Mouse (Mus musculus) heart, adult 2 months (tissue): ENCODE results near the gene Tspan10. TPM values are rescaled to one million over a fixed set of nuclear protein-coding genes. Genes with fewer than 3 reads are reported as not detected.

Source experiments
- DNase-seq, 2 experiments: peaks; one replicate each; pipeline ENCODE4 v3.0.0; 2021
- H3K27ac ChIP-seq: fragments of 200-600 bp; 2 replicates; pipeline ENCODE4 v1.8.1; 2022
- H3K27me3 ChIP-seq: fragments of 200-500 bp; 2 replicates; pipeline ENCODE4 v1.6.1; 2012; ENCODE audit warnings: mild to moderate bottlenecking, low read length, inconsistent platforms, mixed read lengths; ENCODE audit not compliant: control insufficient read depth, insufficient read depth
- H3K36me3 ChIP-seq: fragments of 200-500 bp; 2 replicates; pipeline ENCODE4 v1.6.1; 2012; ENCODE audit warnings: low read length, inconsistent platforms; ENCODE audit not compliant: control insufficient read depth, insufficient read depth
- H3K4me1 ChIP-seq: fragments of 200-500 bp; 2 replicates; pipeline ENCODE4 v1.6.1; 2011; ENCODE audit warnings: low read length; ENCODE audit not compliant: control insufficient read depth, insufficient read depth
- H3K4me3 ChIP-seq: fragments of 200-600 bp; 2 replicates; pipeline ENCODE4 v1.8.1; 2022
- H3K79me2 ChIP-seq: fragments of 200-500 bp; replicated peaks from 2 replicates; pipeline ENCODE4 v1.6.1; 2012; ENCODE audit warnings: mild to moderate bottlenecking, inconsistent platforms, low read length, moderate library complexity, mixed read lengths; ENCODE audit not compliant: control insufficient read depth, insufficient read depth
- H3K9ac ChIP-seq: fragments of 200-500 bp; 2 replicates; pipeline ENCODE4 v1.6.1; 2012; ENCODE audit warnings: low read depth, mild to moderate bottlenecking, control low read depth, inconsistent platforms, low read length, mixed read lengths
- CTCF ChIP-seq: fragments of 200-600 bp; IDR thresholded peaks from 2 replicates; pipeline ENCODE4 v1.8.1; 2022; ENCODE audit warnings: antibody characterized with exemption, mild to moderate bottlenecking, moderate library complexity
- EP300 ChIP-seq: fragments of 200-500 bp; IDR thresholded peaks from 2 replicates; pipeline ENCODE4 v1.6.1; 2011; ENCODE audit warnings: low read depth, low read length, control low read depth; ENCODE audit not compliant: insufficient read depth
- POLR2A ChIP-seq: fragments of 200-500 bp; IDR thresholded peaks from 2 replicates; pipeline ENCODE4 v1.6.1; 2011; ENCODE audit warnings: mild to moderate bottlenecking, low read depth, low read length, control low read depth; ENCODE audit not compliant: insufficient read depth
- WGBS: fragments of 180-500 bp; shearing (Covaris S2); methylation state at CpG from one replicate; pipeline ENCODE4 v1.1.7; 2018; 5-methylcytosine and 5-hydroxymethylcytosine counted together
- intact Hi-C: fragments of 180-260 bp; cut with DNase I; formaldehyde crosslinking; loops from one replicate; pipeline ENCODE4 v1.15.1; 2025
- polyA plus RNA-seq: library from polyadenylated mRNA; depleted of rRNA; stranded (reverse); fragments of >200 nt; gene quantifications from 2 replicates; pipeline ENCODE4 v1.2.3, GENCODE M21; 2012
- total RNA-seq, 2 experiments: library from RNA; stranded (reverse); gene quantifications; 2 replicates each; pipeline ENCODE4 v1.2.3; 2021

Tspan10 gene
- total and polyA plus RNA-seq, 3 experiments, result 0.41 to 1.5 (median 0.42) TPM

DNA sequence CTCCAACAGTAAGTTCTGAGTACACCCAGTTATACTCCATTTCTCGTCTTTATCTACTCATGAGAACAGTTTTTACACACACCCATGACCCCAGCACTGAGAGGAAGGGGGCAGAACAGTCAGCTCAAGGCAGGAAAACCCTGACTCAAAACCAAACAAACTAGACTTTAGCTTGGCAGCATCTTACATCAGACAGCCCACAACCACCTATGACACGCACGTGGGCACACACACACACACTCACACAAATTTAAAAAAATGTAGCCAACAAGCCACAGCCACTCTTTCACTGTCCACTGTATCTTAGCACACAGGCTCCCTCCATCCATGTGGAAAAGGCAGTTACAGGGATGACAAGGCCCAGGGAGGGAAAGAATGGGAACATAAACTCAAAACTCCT, 15.7 kb upstream of the Tspan10 start:
- Histone ChIP-seq H3K36me3 (peaks cover 9% of the 10 kb centered on the region), H3K79me2 (peaks cover 4% of the 10 kb centered on the region), H3K4me3 (no peak overlapping the region), H3K27ac (no peak overlapping the region), H3K27me3 (no peaks in the 10 kb centered on the region), H3K4me1 (peaks cover 2% of the 10 kb centered on the region), H3K9ac (no peak overlapping the region)
- WGBS, result 75% methylated on average over 3 of the region's 3 CpGs
- intact Hi-C loops, result loop anchor here (10.0 kb wide), 1 partner anchor 312 kb away; no protein-coding TSS in a partner anchor
- TF ChIP-seq EP300, result no peak
- no peak for TF ChIP-seq CTCF
- no peak for DNase-seq

DNA sequence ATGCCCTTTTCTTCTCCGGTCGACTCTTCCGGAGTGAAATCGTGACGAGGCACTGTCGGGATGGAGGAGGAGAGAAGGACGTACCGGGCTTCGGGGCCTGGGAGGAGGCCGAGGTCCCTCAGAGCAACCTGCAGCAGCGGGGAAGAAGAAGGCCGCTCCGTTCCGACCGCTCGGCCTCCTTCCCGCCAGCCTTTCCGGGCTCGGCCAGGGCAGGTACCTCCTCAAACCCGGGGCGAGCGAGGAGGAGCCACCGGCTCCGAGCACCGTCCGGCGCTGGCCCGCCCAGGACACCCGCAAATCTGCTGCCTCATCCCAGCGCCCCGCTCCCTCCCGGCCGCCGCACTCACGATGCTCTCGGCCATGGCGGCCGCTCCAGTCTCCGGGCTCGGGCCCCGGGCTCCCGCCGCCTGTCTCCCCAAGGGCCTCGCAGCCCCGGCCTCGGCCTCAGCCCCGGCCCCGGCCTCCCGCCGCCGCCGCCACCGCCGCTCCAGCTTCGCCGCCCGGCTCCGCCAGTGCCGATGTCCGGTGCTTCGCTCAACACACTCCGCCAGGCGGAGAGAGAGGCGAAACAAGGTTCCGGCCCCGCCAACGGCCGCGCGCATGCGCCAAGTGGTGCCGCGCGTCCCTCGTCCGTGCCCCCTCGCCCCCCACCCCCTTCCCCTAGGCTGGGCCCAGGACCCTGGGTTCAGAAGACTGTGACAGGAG, 5.1 kb upstream of the Tspan10 start, which contains the start of gene Nploc4:
Gene Nploc4, minus strand, starts transcription at position 557 of the 705 bp plus-strand sequence.
- H3K27me3 ChIP-seq, result no peaks in the 10 kb centered on the region
- TF ChIP-seq CTCF (peak; percentile 51), EP300 (0 out of 2 replicates have a peak, but pooled peaks have one; percentile 11), POLR2A (peak; percentile 50; the same call in 1 of the 2 replicates)
- intact Hi-C loops, result loop anchor here (2.0 kb wide), 1 partner anchor 19 kb away; no protein-coding TSS in a partner anchor
- H3K4me1 ChIP-seq, result peaks cover 5% of the 10 kb centered on the region
- H3K27ac ChIP-seq, result peak within 1 kb of the TSS; percentile 89
- H3K9ac ChIP-seq, result peak within 1 kb of the TSS; percentile 97
- WGBS, result under 1% methylated on average over 68 of the region's 77 CpGs
- H3K36me3 ChIP-seq, result peaks cover 7% of the 10 kb centered on the region
- peak; percentile 90 to 95 for DNase-seq
- H3K79me2 ChIP-seq, result peaks cover 10% of the 10 kb centered on the region
- H3K4me3 ChIP-seq, result peak within 1 kb of the TSS; percentile 80

DNA sequence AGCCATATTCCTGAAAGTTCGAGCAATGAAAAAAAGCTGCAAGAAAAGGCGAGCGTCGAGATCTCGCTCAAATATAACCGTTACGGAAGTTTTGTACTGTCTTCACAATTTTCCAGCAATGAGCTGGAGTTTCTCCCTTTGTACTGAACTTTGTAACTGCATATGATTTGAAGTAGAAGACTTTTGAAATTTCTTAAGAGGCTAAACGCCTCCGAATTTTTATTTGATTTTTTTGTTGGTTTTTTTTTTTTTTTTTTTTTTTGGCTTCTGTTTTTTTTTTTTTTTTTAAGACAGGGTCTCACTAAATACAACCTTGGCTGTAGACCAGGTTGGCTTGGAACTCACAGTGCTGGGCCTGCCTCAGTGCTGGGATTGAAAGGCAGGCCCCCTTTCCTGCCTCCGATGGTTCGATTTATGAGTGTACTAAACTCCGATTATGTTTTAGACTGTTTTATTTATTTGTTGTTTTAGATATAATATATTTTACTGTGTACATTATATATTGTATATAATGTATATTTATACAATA, 4.5 kb upstream of the Tspan10 start:
- WGBS, result 24% methylated on average over 12 of the region's 12 CpGs
- H3K79me2 ChIP-seq, result peaks cover 9% of the 10 kb centered on the region
- H3K36me3 ChIP-seq, result peaks cover 7% of the 10 kb centered on the region
- H3K4me3 ChIP-seq, result peak overlapping the region; percentile 80
- H3K27me3 ChIP-seq, result no peaks in the 10 kb centered on the region
- intact Hi-C loops, result loop anchor here (2.0 kb wide), 1 partner anchor 19 kb away; no protein-coding TSS in a partner anchor
- H3K4me1 ChIP-seq, result peaks cover 5% of the 10 kb centered on the region
- H3K27ac ChIP-seq, result peak overlapping the region; percentile 89
- no peak for TF ChIP-seq CTCF
- 0 out of 2 replicates have a peak, but pooled peaks have one; percentile 2 for TF ChIP-seq EP300
- peak overlapping the region; percentile 74 for H3K9ac ChIP-seq
- no peak for DNase-seq

DNA sequence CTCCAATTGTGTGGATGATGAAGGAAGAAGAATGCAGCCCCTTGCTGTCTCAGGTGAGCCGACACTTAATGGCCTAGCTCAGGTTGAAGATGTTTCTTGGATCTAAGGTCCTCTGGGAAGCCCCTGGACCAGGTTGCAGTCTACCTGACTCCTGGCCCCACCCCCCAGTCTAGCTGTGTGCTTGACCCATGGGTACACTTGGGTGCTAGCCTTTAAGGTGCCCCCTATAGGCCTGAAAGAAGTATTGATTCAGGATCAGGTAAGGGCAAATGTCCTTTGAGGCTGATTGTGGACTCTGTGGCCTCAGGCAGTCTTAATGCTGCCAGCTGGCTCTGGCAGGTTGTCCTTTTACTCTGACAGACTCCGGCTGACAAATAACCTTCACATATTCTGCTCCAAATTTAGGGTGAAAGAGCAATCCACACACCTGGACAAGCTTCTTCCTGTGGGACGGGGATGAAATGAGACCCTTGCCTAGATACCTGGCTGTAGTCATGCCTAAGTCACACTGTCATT, 379 bp downstream of the Tspan10 start:
- Histone ChIP-seq H3K27ac (no peak overlapping the region), H3K9ac (no peak overlapping the region), H3K79me2 (no peaks in the 10 kb centered on the region), H3K4me3 (no peak overlapping the region), H3K27me3 (no peaks in the 10 kb centered on the region), H3K36me3 (no peaks in the 10 kb centered on the region), H3K4me1 (peaks cover 1% of the 10 kb centered on the region; the same call in 1 of the 2 replicates)
- no peak for DNase-seq
- intact Hi-C loops, result no loop called here
- TF ChIP-seq EP300 (no peak), CTCF (no peak), POLR2A (no peak)
- WGBS, result 88% methylated on average over 3 of the region's 3 CpGs

DNA sequence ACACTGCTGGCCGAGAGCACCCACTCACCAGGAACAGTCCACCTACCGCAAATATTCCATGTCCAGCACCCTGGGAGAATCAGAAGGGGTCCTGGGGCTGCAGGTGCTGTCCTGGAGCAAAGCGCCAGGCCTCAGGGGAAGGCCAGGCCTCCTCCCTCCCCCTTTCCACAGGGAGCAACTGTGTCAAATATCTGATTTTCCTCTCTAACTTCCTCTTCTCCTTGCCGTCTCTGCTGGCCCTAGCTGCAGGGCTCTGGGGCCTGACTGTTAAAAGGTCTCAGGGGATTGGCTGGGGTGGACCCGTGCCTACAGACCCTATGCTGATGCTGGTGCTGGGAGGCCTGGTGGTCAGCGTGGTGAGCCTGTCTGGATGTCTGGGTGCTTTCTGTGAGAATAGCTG, 1.7 kb downstream of the Tspan10 start:
- Histone ChIP-seq H3K4me3 (no peak overlapping the region), H3K4me1 (no peaks in the 10 kb centered on the region), H3K27me3 (no peaks in the 10 kb centered on the region), H3K79me2 (no peaks in the 10 kb centered on the region), H3K27ac (no peak overlapping the region), H3K9ac (no peak overlapping the region), H3K36me3 (no peaks in the 10 kb centered on the region)
- no peak for TF ChIP-seq CTCF
- TF ChIP-seq EP300, result no peak
- no peak for TF ChIP-seq POLR2A
- no peak for DNase-seq
- 64% methylated on average over 6 of the region's 6 CpGs for WGBS
- intact Hi-C loops, result no loop called here

DNA sequence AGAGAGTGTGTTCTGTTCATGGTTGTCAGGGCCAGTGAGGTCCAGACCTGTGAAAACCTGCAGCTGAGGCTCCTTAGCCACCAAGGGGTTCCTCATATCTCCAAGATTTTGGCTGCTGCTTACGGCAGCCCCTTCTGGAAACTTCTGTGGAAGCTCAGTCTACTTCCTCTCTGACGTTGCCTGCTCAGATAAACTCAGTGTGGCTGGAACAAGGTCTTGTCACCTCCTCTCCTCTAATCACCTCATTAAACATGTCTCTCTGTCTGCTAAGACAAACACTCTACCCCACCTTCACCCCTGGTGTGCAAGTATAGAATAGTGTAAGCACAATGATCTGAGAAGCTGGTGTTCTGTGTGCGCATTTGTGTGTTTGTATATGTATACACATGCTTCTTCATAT, 3.0 kb downstream of the Tspan10 start:
- H3K79me2 ChIP-seq, result no peaks in the 10 kb centered on the region
- no peak overlapping the region for H3K4me3 ChIP-seq
- intact Hi-C loops, result no loop called here
- DNase-seq, result no peak
- TF ChIP-seq CTCF (no peak), POLR2A (no peak), EP300 (no peak)
- no peaks in the 10 kb centered on the region for H3K27me3 ChIP-seq
- H3K36me3 ChIP-seq, result no peaks in the 10 kb centered on the region
- no peak overlapping the region for H3K27ac ChIP-seq
- 52% methylated on average over 3 of the region's 3 CpGs for WGBS
- no peaks in the 10 kb centered on the region for H3K4me1 ChIP-seq
- H3K9ac ChIP-seq, result no peak overlapping the region
